Mouse (Mus musculus) kidney, postnatal 25 days (tissue): ENCODE data around the gene Ina.
"Not testable (repeated sequence)": the region's sequence is repeated elsewhere in the genome, so short reads cannot be mapped to it uniquely, and the experiment has no call there.

Source experiments
- DNase-seq, 2 experiments: peaks; one replicate each; pipeline ENCODE4 v3.0.0; 2021; ENCODE audit warnings: mixed read lengths in 2 of 2

Ina gene

DNA sequence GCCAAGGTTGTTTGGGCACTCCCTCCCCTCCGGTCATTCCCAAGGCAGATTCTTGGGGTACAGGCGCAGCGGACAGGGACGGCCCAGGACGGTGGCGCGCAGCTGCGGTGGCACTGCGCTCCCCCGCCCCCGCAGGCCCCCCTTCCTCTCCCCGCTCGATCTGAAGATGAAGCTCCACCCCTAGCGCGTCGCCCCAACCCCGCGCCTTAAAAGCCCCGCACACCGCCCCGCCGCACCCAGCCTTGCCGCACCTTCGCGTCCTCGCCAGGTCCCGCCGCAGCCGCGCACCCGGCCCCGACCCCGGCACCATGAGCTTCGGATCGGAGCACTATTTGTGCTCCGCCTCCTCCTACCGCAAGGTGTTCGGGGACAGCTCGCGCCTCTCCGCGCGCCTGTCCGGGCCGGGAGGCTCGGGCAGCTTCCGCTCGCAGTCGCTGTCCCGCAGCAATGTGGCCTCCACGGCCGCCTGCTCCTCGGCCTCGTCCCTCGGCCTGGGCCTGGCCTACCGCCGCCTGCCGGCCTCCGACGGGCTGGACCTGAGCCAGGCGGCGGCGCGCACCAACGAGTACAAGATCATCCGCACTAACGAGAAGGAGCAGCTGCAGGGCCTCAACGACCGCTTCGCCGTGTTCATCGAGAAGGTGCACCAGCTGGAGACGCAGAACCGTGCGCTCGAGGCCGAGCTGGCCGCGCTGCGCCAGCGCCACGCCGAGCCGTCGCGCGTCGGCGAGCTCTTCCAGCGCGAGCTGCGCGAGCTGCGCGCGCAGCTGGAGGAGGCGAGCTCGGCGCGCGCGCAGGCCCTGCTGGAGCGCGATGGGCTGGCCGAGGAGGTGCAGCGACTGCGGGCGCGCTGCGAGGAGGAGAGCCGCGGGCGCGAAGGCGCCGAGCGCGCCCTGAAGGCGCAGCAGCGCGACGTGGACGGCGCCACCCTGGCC is at the start of gene Ina, which contains the start of gene Nt5c2:
TSS of gene Ina (plus strand) at position 252 of the 935 bp plus-strand sequence.
TSS of gene Nt5c2 (minus strand) at position 707 of the 935 bp plus-strand sequence.
- DNase-seq = peak; percentile 12 to 42

DNA sequence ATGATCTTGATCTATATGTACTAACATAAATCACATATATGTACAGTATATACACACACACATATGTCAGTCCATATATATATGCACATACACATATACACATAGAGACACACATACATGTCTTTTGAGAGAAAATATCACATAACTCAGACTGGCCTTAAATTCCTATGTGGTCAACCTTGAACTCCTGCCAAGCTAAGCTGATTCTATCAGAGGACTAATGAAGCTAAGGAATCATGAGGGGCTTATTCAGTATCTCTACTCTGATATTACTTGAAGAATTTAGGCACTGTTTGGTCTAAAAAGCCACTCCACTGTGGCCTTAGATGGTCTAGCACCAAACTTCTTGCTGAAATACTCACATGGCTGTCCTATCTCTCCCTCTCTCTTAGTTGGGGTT is 49.0 kb upstream of the Ina start:
- no peak for DNase-seq

GRCm38 (mm10) chr19:46966330-46966729 is 48.2 kb upstream of the Ina start:
- peak in 1 of 2 experiments; percentile 70 for DNase-seq

DNA sequence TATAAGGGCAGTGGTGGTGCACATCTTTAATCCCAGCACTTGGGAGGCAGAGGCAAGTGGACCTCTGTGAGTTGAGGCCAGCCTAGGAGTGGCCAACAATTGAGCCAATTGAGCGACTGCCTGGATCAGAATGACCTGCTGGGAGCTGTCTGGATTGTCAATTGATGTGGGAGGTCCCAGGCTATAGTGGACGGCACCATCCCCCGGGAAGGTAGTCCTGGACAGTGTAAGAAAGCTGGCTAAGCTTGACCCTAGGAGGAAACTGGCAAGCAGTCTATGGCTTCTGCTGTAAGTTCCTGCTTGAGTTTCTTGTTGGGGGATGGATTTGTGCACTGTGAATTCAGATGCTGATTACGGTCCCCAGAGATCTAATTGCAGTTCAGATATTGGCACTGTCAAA is 46.6 kb upstream of the Ina start:
- peak in 1 of 2 experiments; percentile 55 for DNase-seq

DNA sequence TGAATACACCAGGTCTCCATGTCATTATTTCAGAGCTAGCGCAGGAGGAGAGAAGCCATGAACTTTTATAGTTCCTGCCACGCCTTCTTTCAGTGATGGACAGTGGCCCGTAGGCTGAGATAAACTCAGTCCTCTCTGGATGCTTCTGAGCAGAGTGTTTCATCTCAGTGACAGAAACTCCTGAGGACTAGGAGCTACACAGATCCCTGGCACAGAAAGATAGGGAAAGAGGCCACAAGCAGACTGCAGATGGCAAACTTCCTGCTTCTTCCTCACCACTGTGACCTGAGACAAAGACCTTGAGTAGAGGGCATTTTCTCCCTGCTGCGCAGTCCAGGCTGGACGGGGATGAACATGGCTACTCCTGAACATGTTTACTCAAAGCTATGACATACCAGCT is 45.7 kb upstream of the Ina start:
- DNase-seq = no peak

DNA sequence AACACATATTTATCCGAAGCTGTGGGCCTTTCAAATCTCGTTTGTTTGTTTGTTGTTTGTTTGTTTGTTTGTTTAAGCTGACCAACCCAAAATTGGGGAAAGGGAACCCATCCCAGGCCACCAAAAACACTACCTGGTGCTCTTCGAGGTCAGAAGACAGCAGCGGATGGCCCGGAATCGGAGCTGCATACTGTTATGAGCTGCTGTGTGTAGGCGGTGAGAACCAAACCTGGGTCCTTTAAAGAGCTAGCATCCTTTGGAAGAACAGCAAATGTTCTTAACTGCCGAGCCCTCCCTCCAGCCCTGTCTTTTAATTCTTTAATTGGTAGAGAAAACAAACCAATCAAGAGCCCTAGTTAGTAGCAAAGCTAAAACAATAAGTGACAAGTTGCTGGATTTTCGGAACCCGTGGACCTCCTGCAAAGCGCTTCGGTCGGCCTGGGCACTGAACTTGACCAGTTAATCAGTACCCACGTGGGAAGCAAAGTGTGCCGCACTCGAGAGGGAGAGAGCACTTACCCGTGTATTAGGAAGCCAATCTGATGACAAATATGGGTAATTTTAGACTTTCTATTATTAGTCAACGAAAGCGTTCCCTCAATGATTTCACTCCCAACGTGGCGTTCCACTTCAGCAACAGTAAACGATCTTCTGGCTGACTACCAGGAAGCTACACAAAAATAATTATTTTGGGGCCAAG is 45.1 kb upstream of the Ina start:
- DNase-seq = peak; percentile 76 to 92

DNA sequence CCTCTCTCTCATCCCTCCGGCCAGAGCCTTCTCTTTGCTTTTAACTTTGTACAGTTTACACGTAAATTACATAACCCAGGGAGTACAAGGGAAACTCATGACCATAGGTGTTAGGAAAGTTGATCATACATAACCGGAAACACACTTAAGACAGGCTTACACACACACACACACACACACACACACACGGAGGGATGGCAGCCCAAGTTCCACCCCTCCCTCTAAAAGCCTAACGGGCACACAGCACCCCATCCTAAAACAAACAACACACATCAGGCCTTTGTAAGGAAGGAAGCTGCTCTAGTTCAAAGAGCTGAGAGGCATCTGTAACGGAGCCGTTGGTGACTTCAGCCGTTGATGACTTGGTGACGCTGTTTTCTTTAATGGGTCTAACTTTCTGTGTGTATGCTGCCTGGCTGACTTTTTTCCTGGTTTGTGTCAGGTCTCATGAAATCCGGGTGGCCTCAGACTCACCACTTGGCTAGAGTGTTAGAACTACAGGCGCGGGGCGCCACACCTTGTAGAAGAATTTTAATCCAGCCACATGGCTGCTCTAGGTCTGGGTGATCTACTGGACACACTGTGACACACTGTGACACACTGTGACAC is 44.3 kb upstream of the Ina start:
- DNase-seq = no peak

DNA sequence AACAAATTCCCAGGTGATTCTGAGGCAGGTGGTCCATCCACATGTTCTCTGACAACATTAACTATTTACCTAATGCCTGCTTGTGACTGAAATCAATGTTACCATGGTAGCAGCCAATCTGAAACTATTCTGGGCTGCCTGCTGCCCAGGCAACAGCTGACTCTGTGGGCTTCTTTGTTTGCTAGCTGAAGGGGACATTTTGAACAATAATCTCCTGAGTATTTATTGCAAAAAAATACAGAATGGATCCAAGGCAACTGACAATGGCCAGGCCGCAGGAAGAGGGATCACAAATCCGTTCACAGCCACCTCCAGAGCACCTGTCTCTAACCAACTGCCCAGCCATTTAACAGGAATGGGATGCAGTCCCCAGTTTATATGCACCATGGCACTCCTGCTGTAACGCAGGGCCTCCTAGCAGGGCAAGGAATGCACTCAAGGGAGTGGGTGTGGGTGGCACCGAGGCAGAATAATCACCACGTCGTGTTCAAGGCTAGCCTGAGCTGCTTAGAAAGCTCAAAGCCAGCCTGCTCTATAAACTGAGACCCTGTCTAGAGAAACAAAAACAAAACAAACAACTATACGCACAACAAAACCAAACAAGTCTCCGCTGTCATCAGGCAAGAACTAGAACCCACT is 43.3 kb upstream of the Ina start:
- DNase-seq = no peak

DNA sequence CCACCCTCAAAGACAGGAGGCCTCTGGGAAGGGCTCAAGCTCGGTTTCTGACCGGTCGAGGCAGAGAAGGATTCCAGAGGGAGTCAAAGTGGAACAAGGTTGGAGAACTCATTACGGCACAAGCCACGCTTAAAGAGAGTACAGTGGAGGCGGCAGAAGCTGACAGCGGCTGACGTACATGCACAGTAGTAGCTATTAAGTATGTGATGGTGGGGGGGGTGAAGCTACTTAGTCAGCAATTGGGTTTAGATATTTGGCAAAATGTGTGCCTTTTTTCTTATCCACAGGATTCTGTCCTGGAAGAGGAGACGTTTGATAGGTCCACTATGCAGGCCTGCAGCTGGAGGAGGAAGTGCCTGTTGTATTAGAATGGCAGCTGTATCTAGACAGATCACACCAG is 42.8 kb upstream of the Ina start:
- no peak for DNase-seq

GRCm38 (mm10) chr19:46972159-46972558 is 42.3 kb upstream of the Ina start:
- no peak for DNase-seq

DNA sequence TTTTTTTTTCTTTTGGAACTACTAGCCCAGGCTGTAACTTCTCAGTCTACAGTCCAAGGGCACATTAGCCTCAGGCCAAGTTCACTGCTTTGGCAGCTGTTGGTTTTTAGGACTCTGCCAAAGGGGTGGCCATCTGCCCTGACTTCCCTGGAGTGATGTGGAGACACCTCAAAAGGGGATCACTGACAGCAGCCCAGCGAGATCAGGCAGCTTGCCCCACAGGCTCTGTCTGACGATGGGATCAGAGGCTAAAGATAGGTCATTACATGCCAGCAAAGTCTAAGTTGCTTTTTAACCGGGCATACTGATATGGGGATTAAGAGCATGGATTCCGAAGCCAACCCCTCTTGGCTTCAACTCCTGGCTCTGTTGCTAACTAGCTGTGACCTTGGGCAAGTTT is 38.9 kb upstream of the Ina start:
- DNase-seq = peak in 1 of 2 experiments; percentile 78

GRCm38 (mm10) chr19:46975997-46976396 is 38.5 kb upstream of the Ina start:
- DNase-seq = peak in 1 of 2 experiments; percentile 58

DNA sequence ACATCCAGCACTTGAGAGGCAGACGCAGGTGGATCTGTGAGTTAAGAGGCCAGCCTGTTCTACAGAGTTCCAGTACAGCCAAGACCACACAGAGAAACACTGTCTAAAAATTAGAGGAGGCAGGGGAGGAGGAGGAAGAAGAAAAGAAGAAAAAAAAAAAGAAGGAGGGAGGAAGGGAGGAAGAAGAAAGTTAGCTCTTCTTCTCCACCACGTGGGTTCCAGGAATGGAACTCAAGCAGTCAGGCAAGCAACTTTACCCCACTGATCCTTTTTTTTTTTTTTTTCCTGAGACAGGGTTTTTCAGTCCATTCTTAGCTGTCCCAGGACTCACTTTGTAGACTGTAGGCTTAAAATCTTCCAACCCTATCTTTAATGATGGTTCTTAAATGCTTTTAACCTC is 37.8 kb upstream of the Ina start:
- DNase-seq = no peak

DNA sequence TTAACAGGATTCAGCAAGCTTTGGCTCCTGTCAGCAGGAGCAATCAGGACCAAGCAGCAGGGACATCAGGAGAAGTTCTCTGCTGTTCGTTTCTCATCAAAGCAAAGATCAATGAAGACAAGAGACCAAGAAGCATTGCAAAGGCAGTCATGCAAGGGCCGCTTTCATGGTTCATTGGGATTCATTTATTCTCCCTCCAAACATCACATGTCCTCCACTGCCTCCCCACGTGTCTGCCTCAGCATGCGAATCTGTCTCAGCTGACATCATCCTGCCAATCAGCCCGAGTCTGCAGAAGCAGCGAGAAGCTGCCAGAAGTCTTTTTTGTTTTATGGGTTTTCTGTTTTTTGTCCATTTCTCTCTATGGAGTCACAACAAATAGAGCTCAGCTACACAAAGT is 37.0 kb upstream of the Ina start:
- DNase-seq = peak; percentile 81 to 92

- not testable (repeated sequence) for DNase-seq
Measured at GRCm38 (mm10) chr19:46978069-46978468, 36.4 kb upstream of the Ina start.

GRCm38 (mm10) chr19:46978920-46979780 is 35.3 kb upstream of the Ina start:
- peak in 1 of 2 experiments; percentile 72 for DNase-seq

DNA sequence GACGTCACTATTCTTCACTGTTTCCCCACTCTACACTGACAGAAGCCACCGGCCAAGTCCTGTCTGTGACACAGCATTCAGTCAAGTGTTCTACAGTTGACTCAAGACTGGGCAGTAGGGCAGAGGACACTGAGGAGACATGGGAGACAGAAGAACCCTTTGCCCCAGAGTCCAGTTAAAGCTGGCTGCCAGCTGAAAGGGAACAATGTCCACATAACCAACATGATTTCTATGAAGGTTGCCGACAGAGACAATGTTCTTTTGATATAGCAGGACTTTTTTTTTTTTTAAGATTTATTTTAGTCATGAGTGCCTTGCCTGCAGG is 34.8 kb upstream of the Ina start:
- peak in 1 of 2 experiments; percentile 80 for DNase-seq

- no peak for DNase-seq
Measured at GRCm38 (mm10) chr19:46981462-46981861, 33.0 kb upstream of the Ina start.

DNA sequence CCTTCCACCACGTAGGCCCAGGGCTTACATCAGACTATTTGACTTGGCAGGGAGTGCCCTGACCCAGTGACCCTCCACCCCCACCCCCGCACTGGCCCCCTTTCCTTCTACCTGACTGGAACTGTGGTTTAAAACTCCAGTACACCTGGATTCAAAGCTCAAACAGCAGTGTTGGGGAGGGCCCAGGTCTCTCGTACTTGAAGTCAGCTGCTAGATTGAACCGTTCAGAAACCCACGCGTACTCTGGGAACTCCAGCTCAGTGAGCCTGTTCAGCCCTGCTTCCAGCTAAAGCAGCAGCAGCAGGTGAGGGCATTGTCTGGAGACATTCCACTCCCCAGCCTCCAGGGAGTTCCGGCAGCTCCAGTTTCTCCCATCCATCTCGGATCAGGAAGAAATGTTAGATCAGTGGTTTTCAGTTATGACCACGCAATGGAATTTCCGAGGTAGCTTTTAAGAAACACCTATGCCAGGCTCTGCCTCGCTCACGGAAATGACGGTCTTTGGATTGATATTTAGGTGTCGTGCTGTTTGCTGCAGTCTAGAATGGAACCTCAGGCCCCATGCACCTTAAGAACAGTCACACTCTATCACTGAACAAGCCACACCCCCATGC is 31.0 kb upstream of the Ina start:
- peak in 1 of 2 experiments; percentile 63 for DNase-seq

- DNase-seq = no peak
Measured at GRCm38 (mm10) chr19:46983966-46984380, 30.5 kb upstream of the Ina start.
